Mouse (Mus musculus) embryonic fibroblast, embryonic 13.5 days (primary cell): ENCODE results near the gene Rasgrp4.

ENCODE experiments used
- CTCF ChIP-seq: IDR thresholded peaks from 2 replicates; pipeline ENCODE4 v1.5.1; 2011; ENCODE audit warnings: mild to moderate bottlenecking, control low read depth, low read length, moderate library complexity, borderline replicate concordance; ENCODE audit not compliant: insufficient read depth
- POLR2A ChIP-seq: IDR thresholded peaks from 2 replicates; pipeline ENCODE4 v1.6.1; 2011; ENCODE audit warnings: low read depth, mild to moderate bottlenecking, control low read depth, low read length, moderate library complexity

DNA sequence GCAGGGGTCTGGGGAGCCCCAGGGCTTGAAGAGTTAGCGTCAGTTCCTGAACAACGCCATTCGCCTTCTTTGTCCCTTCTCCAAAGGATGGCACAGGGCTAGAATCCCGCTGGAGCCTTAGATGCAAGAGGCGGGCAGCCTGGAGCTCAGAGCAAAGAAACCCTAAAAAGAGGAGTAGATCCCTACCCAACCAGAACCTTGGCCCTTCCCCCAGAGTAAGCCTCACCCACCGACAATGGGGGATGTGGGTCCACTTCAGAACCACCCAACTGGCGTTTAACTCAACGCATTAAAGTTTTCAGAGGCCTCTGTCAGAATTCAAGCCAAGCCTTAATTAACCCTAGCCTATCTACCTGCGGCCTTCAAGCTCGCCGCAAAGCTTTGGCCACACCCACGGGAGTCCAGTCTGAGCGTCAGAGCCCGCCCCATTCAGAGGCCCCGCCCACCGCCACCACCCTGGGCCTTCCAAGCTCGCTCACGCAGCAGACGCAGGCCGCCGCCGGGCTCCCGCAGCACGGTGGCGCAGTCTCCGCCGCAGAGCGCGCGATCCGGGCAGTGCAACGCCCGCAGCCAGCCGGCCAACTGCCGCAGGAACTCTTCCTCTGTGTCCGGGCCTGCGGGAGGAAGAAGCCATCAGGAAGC lies 20.7 kb downstream of the Rasgrp4 start:
- no peak for TF ChIP-seq CTCF
- peak; percentile 66 for TF ChIP-seq POLR2A
